Comparison of ENCODE assay signal across 8 mouse cellular contexts in the genomic region with DNA sequence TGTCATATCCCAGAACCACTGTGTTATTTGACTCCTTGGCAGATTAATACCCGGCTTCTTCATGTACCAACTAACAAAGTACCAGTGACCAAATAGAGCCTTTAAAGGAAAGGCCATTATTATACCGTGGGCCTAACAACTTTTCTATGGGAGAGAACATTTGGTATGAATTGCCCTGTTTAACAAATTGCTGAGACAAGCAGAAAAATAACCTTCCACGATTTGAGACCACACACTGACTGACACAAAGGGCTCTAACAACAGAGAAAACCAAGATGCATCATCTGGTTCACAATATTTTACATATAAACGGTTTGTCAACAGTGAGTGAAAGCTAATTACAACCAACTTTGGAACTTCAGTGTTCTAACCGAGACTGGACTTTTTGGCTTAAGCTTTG. TPM values are rescaled to one million over a fixed set of nuclear protein-coding genes. Genes with fewer than 3 reads are reported as not detected.
DNase-seq lines count a peak whose midpoint lies in the region; ATAC-seq and TF ChIP-seq lines count a peak whose summit lies in the region.

No protein-coding gene starts in this region.

- no peaks in the 10 kb centered on the region for H3K9me3 ChIP-seq in heart, embryonic 13.5 days
- no peaks in the 10 kb centered on the region for H3K9me3 ChIP-seq in ES-E14 (ENCODE audit: control insufficient read depth, insufficient read depth, low read depth, low read length)
- H3K9me3 ChIP-seq in forebrain, embryonic 14.5 days (replicated peaks; ENCODE audit: control insufficient read depth, low read length), result no peaks in the 10 kb centered on the region
- H3K9me3 ChIP-seq in liver, postnatal 0 days (ENCODE audit: low read length), result no peaks in the 10 kb centered on the region

- H3K4me2 ChIP-seq in heart, embryonic 13.5 days, result peak overlapping the region; percentile 87
- peak overlapping the region; percentile 70 for H3K4me2 ChIP-seq in forebrain, embryonic 14.5 days (ENCODE audit: low read length)
- peak overlapping the region; percentile 72 for H3K4me2 ChIP-seq in liver, postnatal 0 days (ENCODE audit: low read depth, low read length)

- in situ Hi-C loops in ES-E14 (cut with MboI; ENCODE audit: low sequenced_read_pairs in 2 of 2, unreplicated experiment in 2 of 2), result no loop called here

- H3K27ac ChIP-seq in heart, embryonic 13.5 days (replicated peaks), result no peak overlapping the region
- peak overlapping the region; percentile 80; the same call in 1 of the 2 replicates for H3K27ac ChIP-seq in ES-E14 (ENCODE audit: insufficient read depth, low read depth, low read length, poor library complexity, severe bottlenecking)
- H3K27ac ChIP-seq in forebrain, embryonic 14.5 days (ENCODE audit: low read depth, low read length), result no peak overlapping the region
- H3K27ac ChIP-seq in liver, postnatal 0 days (ENCODE audit: low read depth), result peak overlapping the region; percentile 85

- peaks cover 28% of the 10 kb centered on the region for H3K4me1 ChIP-seq in heart, embryonic 13.5 days
- H3K4me1 ChIP-seq in ES-E14 (ENCODE audit: control insufficient read depth in 2 of 2, insufficient read depth in 2 of 2, low read length in 2 of 2, poor library complexity in 1 of 2), result peaks cover 14 to 18% of the 10 kb centered on the region in 2 experiments
- H3K4me1 ChIP-seq in forebrain, embryonic 14.5 days (ENCODE audit: control insufficient read depth, insufficient read depth, low read length), result peaks cover 12% of the 10 kb centered on the region
- H3K4me1 ChIP-seq in liver, postnatal 0 days (ENCODE audit: insufficient read depth), result peaks cover 6% of the 10 kb centered on the region; the same call in 1 of the 2 replicates

- H3K36me3 ChIP-seq in heart, embryonic 13.5 days, result peaks cover 17% of the 10 kb centered on the region
- peaks cover 12% of the 10 kb centered on the region for H3K36me3 ChIP-seq in ES-E14 (ENCODE audit: control insufficient read depth, insufficient read depth, low read length, poor library complexity, severe bottlenecking)
- H3K36me3 ChIP-seq in forebrain, embryonic 14.5 days (ENCODE audit: control insufficient read depth, insufficient read depth, low read length), result peaks cover 15% of the 10 kb centered on the region
- peaks cover 10% of the 10 kb centered on the region for H3K36me3 ChIP-seq in liver, postnatal 0 days (replicated peaks; ENCODE audit: insufficient read depth, low read length)

- no peak for TF ChIP-seq CTCF in liver, postnatal 0 days (IDR thresholded peaks at IDR 0.05; ENCODE audit: low read depth)

- no peak for TF ChIP-seq EP300 in liver, postnatal 0 days (IDR thresholded peaks at IDR 0.05; ENCODE audit: low read depth)

- intact Hi-C loops in heart, postnatal 25 days (cut with DNase I), result loop anchor here (10.0 kb wide), 1 partner anchor 89 kb away; no protein-coding TSS in a partner anchor
- intact Hi-C loops in left cerebral cortex, postnatal 14 days (cut with DNase I), result loop anchor here (5.0 kb wide), 1 partner anchor 36 kb away; no protein-coding TSS in a partner anchor

- no peak for DNase-seq in heart, postnatal 25 days (ENCODE audit: low spot score)
- DNase-seq in ES-E14 (ENCODE audit: low read depth, low spot score), result no peak
- peak; percentile 4 for DNase-seq in forebrain, embryonic 14.5 days (ENCODE audit: low spot score)
- DNase-seq in liver, postnatal 0 days, result no peak
- DNase-seq in left cerebral cortex, postnatal 14 days (ENCODE audit: low spot score in 2 of 2), result no peak
- no peak for DNase-seq in right cerebral cortex, postnatal 4 days
- DNase-seq in layer of hippocampus, adult 8-10 months (ENCODE audit: low spot score in 2 of 2), result no peak

- 20% methylated on average over 5 of the region's 5 CpGs for WGBS in heart, embryonic 13.5 days
- 13% methylated on average over 5 of the region's 5 CpGs for WGBS in forebrain, embryonic 14.5 days
- 26% methylated on average over 5 of the region's 5 CpGs for WGBS in liver, postnatal 0 days (ENCODE audit: insufficient replicate concordance)

- peak overlapping the region; percentile 98 for H3K9ac ChIP-seq in heart, embryonic 13.5 days
- H3K9ac ChIP-seq in ES-E14 (ENCODE audit: insufficient read depth, low read depth, low read length, poor library complexity, severe bottlenecking), result peak overlapping the region; percentile 97; the same call in 1 of the 2 replicates
- peak overlapping the region; percentile 95 for H3K9ac ChIP-seq in forebrain, embryonic 14.5 days (ENCODE audit: low read length)
- peak overlapping the region; percentile 94 for H3K9ac ChIP-seq in liver, postnatal 0 days (replicated peaks)

- ATAC-seq in heart, embryonic 13.5 days (ENCODE audit: extremely low read depth, insufficient number of reproducible peaks, low FRiP score, low TSS enrichment), result no peak
- no peak for ATAC-seq in forebrain, embryonic 14.5 days
- no peak for ATAC-seq in liver, postnatal 0 days

- H3K27me3 ChIP-seq in heart, embryonic 13.5 days (replicated peaks), result no peaks in the 10 kb centered on the region
- no peaks in the 10 kb centered on the region for H3K27me3 ChIP-seq in forebrain, embryonic 14.5 days (replicated peaks; ENCODE audit: control insufficient read depth, insufficient read depth, low read length)
- H3K27me3 ChIP-seq in liver, postnatal 0 days (ENCODE audit: insufficient read depth, low read length), result no peaks in the 10 kb centered on the region

- peak overlapping the region; percentile 96 for H3K4me3 ChIP-seq in heart, embryonic 13.5 days
- H3K4me3 ChIP-seq in ES-E14 (ENCODE audit: insufficient read depth in 1 of 2, low read depth in 1 of 2, low read length in 2 of 2, poor library complexity in 1 of 2, severe bottlenecking in 1 of 2), result peak overlapping the region; percentile 98
- H3K4me3 ChIP-seq in forebrain, embryonic 14.5 days (ENCODE audit: low read depth, low read length), result peak overlapping the region; percentile 92
- H3K4me3 ChIP-seq in liver, postnatal 0 days (ENCODE audit: low read depth, low read length), result peak overlapping the region; percentile 90

TF ChIP-seq in ES-E14, 5 proteins besides CTCF, POLR2A, EP300 and RAD21:
- TF ChIP-seq MAFK (IDR thresholded peaks at IDR 0.05; ENCODE audit: insufficient read depth, low read depth, low read length) (peak; percentile 73), ZC3H11A (IDR thresholded peaks at IDR 0.05; ENCODE audit: borderline replicate concordance, low read depth, low read length) (no peak), HCFC1 (IDR thresholded peaks at IDR 0.05; ENCODE audit: borderline replicate concordance, insufficient read depth, low read length) (no peak), ZNF384 (IDR thresholded peaks at IDR 0.05; ENCODE audit: low read depth, low read length) (no peak)
TF ChIP-seq in ES-E14: peak in this region for 1.

RNA-seq across cellular contexts. Expression of a gene that starts 1.0 kb away (rescaled TPM):
- 63.4 and 70.9 TPM in 2 replicates for polyA plus RNA-seq in heart, embryonic 13.5 days (2015; fragmentation: Nextera tagmentation; extraction: Ambion mirVana)
- total RNA-seq in heart, postnatal 25 days (2021), result 10 to 100 TPM; 87.8 to 91.9 TPM
- total RNA-seq in ES-E14 (2012; rRNA removed), result 104 and 105 TPM in 2 replicates
- 89.9 and 92.9 TPM in 2 replicates for polyA plus RNA-seq in forebrain, embryonic 14.5 days (2014; fragmentation: Nextera tagmentation; extraction: Ambion mirVana)
- polyA plus RNA-seq in liver, postnatal 0 days (2015; fragmentation: Nextera tagmentation; extraction: Ambion mirVana), result 61.6 and 62.5 TPM in 2 replicates
- total RNA-seq in left cerebral cortex, postnatal 14 days (2021), result 100 to 1,000 TPM; 126 to 128 TPM
- total RNA-seq in layer of hippocampus, adult 8-10 months (2022), result 100 to 1,000 TPM in 2 of 4 experiments, 10 to 100 TPM in 2; 90.8 to 109 (median 99.9) TPM

RNA-seq across cellular contexts. Expression of a gene that starts 25.4 kb away (rescaled TPM):
- polyA plus RNA-seq in heart, embryonic 13.5 days (2015; fragmentation: Nextera tagmentation; extraction: Ambion mirVana), result 2.3 and 2.6 TPM in 2 replicates
- total RNA-seq in heart, postnatal 25 days (2021), result 1 to 10 TPM; 1.2 to 1.6 TPM
- total RNA-seq in ES-E14 (2012; rRNA removed), result 5.0 and 5.8 TPM in 2 replicates
- polyA plus RNA-seq in forebrain, embryonic 14.5 days (2014; fragmentation: Nextera tagmentation; extraction: Ambion mirVana), result 620 and 684 TPM in 2 replicates
- polyA plus RNA-seq in liver, postnatal 0 days (2015; fragmentation: Nextera tagmentation; extraction: Ambion mirVana), result 0.15 and 0.50 TPM in 2 replicates
- total RNA-seq in left cerebral cortex, postnatal 14 days (2021), result 100 to 1,000 TPM; 324 to 329 TPM
- 100 to 1,000 TPM; 259 to 276 (median 263) TPM for total RNA-seq in layer of hippocampus, adult 8-10 months (2022)

RNA-seq across cellular contexts. Expression of a gene that starts 28.7 kb away (rescaled TPM):
- polyA plus RNA-seq in heart, embryonic 13.5 days (2015; fragmentation: Nextera tagmentation; extraction: Ambion mirVana), result 140 and 154 TPM in 2 replicates
- 10 to 100 TPM; 67.8 to 74.5 TPM for total RNA-seq in heart, postnatal 25 days (2021)
- total RNA-seq in ES-E14 (2012; rRNA removed), result 459 and 494 TPM in 2 replicates
- polyA plus RNA-seq in forebrain, embryonic 14.5 days (2014; fragmentation: Nextera tagmentation; extraction: Ambion mirVana), result 69.5 and 93.6 TPM in 2 replicates
- polyA plus RNA-seq in liver, postnatal 0 days (2015; fragmentation: Nextera tagmentation; extraction: Ambion mirVana), result 99.9 and 113 TPM in 2 replicates
- total RNA-seq in left cerebral cortex, postnatal 14 days (2021), result 10 to 100 TPM; 63.1 to 67.8 TPM
- total RNA-seq in layer of hippocampus, adult 8-10 months (2022), result 10 to 100 TPM; 68.7 to 78.0 (median 73.2) TPM

Comparison
In these comparisons a context has a peak if more than half of its experiments do, and no peak if none do; other contexts are left out.
1. H3K27ac ChIP-seq: peak in ES-E14 (single experiment) and liver, postnatal 0 days (single experiment); none in heart, embryonic 13.5 days (single experiment) and forebrain, embryonic 14.5 days (single experiment).
2. RNA of a gene that starts 25.4 kb away (total RNA-seq): 324 to 329 TPM in left cerebral cortex, postnatal 14 days and 259 to 276 TPM in layer of hippocampus, adult 8-10 months; 5.0 to 5.8 TPM in ES-E14 and 1.2 to 1.6 TPM in heart, postnatal 25 days; every median in the first group is over 10 times any median in the second.
3. Peak in every context shown above with its lines, with median percentiles within 50 percentile points of each other: H3K4me2 ChIP-seq, H3K4me3 ChIP-seq and H3K9ac ChIP-seq.